Mouse (Mus musculus) adrenal gland, postnatal 14 days (tissue): ENCODE measurements around the gene Plcb1. TPM values are rescaled to one million over a fixed set of nuclear protein-coding genes. Genes with fewer than 3 reads are reported as not detected.
A peak's percentile ranks its signal among the peaks of the same experiment; 100 is the strongest.

Source experiments
- DNase-seq: peaks from one replicate; pipeline ENCODE4 v3.0.0; 2021; ENCODE audit warnings: mixed read lengths
- total RNA-seq: library from RNA; stranded (reverse); gene quantifications from 2 replicates; pipeline ENCODE4 v1.2.3, GENCODE M21; 2021

Plcb1 gene
- total RNA-seq, 1 experiment from 2014 or later = 56.2 TPM

DNA sequence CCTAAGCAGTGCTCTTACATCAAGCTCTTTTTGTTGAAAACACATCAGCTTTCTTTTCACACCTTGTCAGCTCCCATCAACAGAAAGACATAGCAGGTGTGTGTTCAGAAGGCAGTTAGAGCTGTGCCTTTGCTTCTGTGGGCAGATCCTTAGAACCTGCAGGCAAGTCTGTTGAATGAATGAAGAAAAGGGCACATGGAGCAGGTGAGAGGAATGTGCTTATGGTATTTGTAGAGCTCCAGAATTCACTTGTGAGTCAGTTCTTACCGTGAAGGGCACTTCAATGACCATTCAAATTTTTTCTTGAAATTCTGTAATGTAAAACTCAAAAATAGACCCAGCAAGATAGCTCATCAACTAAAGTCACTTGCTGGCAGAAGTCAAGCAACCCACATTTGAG is 423.0 kb downstream of the Plcb1 start:
- no peak for DNase-seq

- DNase-seq = peak; percentile 29
Observed at GRCm38 (mm10) chr2:135214746-135215448, 429.0 kb downstream of the Plcb1 start.

GRCm38 (mm10) chr2:135219406-135219805 is 433.5 kb downstream of the Plcb1 start:
- DNase-seq = no peak

DNA sequence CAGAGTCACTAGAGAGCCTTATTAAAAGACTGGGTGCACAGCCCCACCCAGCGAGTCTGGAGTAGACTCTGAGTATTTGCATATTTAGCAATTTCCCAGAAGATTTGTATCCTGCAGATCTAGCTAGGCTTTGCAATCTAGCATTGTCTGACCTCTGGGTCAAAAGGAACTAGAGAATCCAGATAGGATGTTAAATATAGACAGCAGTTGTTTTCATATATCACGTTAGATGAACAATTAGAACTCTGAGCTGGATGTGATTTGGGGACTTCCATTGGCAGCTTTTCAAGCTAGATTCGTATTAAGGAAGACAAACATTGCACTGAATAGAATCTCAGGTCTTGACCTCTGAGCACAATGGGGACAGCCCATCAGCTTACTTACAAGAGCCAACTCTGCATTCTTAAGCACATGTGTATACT is 439.7 kb downstream of the Plcb1 start:
- no peak for DNase-seq

GRCm38 (mm10) chr2:135230262-135230661 is 444.4 kb downstream of the Plcb1 start:
- no peak for DNase-seq

- no peak for DNase-seq
Observed at GRCm38 (mm10) chr2:135242662-135243316, 456.9 kb downstream of the Plcb1 start.

GRCm38 (mm10) chr2:135243764-135244163 is 457.9 kb downstream of the Plcb1 start:
- DNase-seq = no peak

GRCm38 (mm10) chr2:135249925-135250324 is 464.1 kb downstream of the Plcb1 start:
- no peak for DNase-seq

DNA sequence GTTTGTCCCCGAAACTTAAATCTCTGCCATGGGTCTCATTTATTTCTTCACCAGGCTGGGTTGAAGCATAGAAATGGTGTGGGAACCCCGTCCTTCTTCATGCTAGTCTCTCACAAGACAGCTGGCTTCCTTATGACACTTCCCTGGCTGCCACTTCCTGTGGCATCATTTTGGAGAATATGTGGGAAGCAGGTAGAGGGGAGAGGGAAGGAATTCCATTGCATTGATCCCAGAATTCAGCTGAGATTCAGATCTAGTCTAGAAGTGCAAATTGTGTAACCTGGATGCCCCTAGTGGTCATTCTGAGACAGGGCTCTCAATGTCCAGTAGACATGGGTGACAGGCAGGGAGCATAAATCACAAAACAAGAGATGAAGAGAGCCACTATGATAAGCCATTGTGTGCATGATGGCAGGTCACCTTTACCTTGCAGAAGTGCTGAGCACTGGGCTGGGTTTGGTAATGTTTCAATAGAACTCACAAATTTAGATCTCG is 466.0 kb downstream of the Plcb1 start:
- DNase-seq = peak; percentile 13

DNA sequence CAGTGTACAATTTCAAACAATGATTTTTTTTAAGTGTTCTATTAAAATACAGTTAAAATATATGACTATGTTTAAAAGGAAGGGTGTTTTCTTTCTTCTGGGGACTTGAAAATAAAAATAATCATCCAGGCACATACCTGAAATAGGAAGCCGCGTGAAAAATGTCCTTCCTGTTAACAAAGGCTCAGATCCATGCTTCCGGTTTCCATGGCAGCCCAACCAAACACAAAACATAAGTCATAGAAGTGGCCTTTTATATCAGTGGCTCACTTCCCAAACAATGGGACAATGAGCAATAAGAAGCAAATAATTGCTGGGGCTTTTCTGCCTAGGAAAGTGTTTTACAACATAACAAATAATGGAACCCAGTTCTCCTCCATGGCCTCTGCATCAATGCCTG is 473.3 kb downstream of the Plcb1 start:
- DNase-seq = peak; percentile 46

GRCm38 (mm10) chr2:135263943-135264342 is 478.1 kb downstream of the Plcb1 start:
- no peak for DNase-seq

- no peak for DNase-seq
Observed at GRCm38 (mm10) chr2:135274949-135275348, 489.1 kb downstream of the Plcb1 start.

DNA sequence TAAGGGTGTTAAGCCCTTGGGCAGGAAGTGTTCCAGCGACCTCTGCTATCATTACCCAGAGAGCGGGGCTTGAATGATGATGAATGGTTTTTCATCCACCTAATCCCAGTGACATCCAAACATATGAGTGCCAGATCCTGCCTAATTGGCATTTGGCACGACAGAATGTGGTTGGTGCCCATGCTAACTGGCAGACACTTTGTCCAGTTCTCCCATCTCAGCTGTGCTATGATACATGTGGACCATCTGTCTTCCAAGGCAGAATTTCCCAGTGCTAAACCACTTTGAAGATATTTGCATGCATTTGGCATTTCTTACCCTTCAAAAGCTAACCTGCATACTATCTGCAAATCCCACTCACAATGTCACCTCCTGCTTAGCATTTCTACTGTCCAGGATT is 492.6 kb downstream of the Plcb1 start:
- no peak for DNase-seq

- DNase-seq = no peak
Observed at GRCm38 (mm10) chr2:135279026-135279425, 493.2 kb downstream of the Plcb1 start.

- DNase-seq = no peak
Observed at GRCm38 (mm10) chr2:135283783-135284182, 497.9 kb downstream of the Plcb1 start.

GRCm38 (mm10) chr2:135296184-135296769 is 510.4 kb downstream of the Plcb1 start:
- DNase-seq = no peak

- no peak for DNase-seq
Observed at GRCm38 (mm10) chr2:135300480-135300879, 514.6 kb downstream of the Plcb1 start.

- DNase-seq = peak; percentile 40
Observed at GRCm38 (mm10) chr2:135302483-135302882, 516.6 kb downstream of the Plcb1 start.

- DNase-seq = peak; percentile 36
Observed at GRCm38 (mm10) chr2:135305186-135305585, 519.3 kb downstream of the Plcb1 start.

DNA sequence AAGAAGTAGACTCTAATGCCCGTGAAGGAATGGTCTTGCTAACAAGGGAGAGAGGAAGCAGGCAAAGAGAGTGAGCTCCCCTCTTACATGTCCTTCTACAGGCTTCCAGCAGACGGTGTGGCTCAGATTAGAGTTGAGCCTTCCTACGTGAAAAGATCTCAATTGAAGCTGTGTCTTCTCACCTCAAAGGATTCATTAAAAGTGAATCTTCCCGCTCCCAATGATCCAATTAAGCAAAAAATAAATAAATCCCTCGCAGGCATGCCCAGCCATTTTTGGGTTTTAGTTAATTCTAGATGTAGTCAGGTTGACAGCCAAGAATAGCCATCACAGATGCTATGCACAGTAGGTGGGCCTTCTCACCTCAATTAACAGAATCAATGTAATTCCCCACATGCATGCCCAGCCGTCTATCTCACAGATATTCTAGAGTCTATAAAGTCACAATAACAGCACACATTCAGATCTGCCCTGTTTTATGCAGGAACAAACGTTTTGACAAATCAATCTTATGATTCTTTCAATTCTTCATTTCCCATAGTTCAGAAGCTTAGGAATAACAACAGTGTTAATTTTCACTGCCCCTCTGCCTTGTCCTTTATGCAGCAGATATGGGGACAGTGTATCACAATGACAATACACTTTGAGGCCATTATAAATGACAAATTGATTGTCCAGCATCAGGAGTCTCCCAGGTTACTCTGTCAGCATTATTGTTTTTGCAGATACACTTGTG is 520.0 kb downstream of the Plcb1 start:
- no peak for DNase-seq

- DNase-seq = no peak
Observed at GRCm38 (mm10) chr2:135306472-135306771, 520.6 kb downstream of the Plcb1 start.

GRCm38 (mm10) chr2:135307787-135308186 is 521.9 kb downstream of the Plcb1 start:
- no peak for DNase-seq

DNA sequence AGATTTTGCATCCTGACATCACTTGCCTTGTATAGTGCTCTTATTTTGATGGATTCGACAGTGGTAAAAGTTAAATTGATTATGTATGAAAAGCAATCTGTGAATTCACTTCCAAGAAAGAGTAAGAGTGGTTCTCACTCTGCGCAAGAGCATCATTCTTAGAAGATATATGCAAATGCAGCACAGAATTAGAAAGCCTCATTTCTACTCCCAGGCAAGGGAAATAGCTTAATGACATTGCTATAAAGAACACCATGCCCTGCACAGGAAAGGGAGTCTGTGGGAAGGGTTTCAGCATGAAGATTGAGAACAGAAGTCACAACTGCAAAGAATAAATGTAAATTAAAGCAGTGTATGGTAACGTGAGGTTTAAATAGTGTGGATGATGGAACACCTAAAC is 530.1 kb downstream of the Plcb1 start:
- DNase-seq = no peak
